Mouse (Mus musculus): Measurements from ENCODE around the gene Sez6. TPM values are rescaled to one million over a fixed set of nuclear protein-coding genes. Genes with fewer than 3 reads are reported as not detected.

Sez6 gene
- polyA plus RNA-seq, 1 experiment from 2014 or later: 1.2 TPM

- H3K27me3 ChIP-seq (replicated peaks): peaks cover 34% of the 10 kb centered on the region
- 78% methylated on average over 6 of the region's 6 CpGs for WGBS
- ATAC-seq: no peak
Observed at GRCm38 (mm10) chr11:77978161-77978560, 47.6 kb downstream of the Sez6 start.

GRCm38 (mm10) chr11:77979221-77979809, 48.7 kb downstream of the Sez6 start:
- H3K4me2 ChIP-seq (replicated peaks): no peak overlapping the region
- no peak overlapping the region for H3K9ac ChIP-seq
- H3K4me1 ChIP-seq (replicated peaks): peaks cover 8% of the 10 kb centered on the region; the same call in 1 of the 2 replicates
- WGBS: 81% methylated on average over 8 of the region's 8 CpGs
- H3K27ac ChIP-seq: no peak overlapping the region
- peaks cover 28% of the 10 kb centered on the region for H3K27me3 ChIP-seq (replicated peaks)
- no peak overlapping the region for H3K4me3 ChIP-seq (replicated peaks)
- no peaks in the 10 kb centered on the region for H3K36me3 ChIP-seq
- no peak for ATAC-seq
- H3K9me3 ChIP-seq: no peaks in the 10 kb centered on the region

More at GRCm38 (mm10) chr11:77978161-77978560, 47.6 kb downstream of the Sez6 start:
- Histone ChIP-seq H3K36me3 (no peaks in the 10 kb centered on the region), H3K4me1 (replicated peaks) (peaks cover 8% of the 10 kb centered on the region; the same call in 1 of the 2 replicates), H3K9ac (no peak overlapping the region), H3K4me2 (replicated peaks) (no peak overlapping the region), H3K9me3 (no peaks in the 10 kb centered on the region), H3K27ac (no peak overlapping the region), H3K4me3 (replicated peaks) (no peak overlapping the region)

GRCm38 (mm10) chr11:77980281-77981204, 49.9 kb downstream of the Sez6 start:
- no peak overlapping the region for H3K9ac ChIP-seq
- no peak overlapping the region for H3K27ac ChIP-seq
- 36% methylated on average over 11 of the region's 11 CpGs for WGBS
- H3K4me3 ChIP-seq (replicated peaks): no peak overlapping the region
- H3K27me3 ChIP-seq (replicated peaks): peaks cover 24% of the 10 kb centered on the region
- ATAC-seq: no peak
- no peaks in the 10 kb centered on the region for H3K9me3 ChIP-seq
- H3K4me2 ChIP-seq (replicated peaks): peak overlapping the region; percentile 11; the same call in 1 of the 2 replicates
- no peaks in the 10 kb centered on the region for H3K36me3 ChIP-seq
- peaks cover 14% of the 10 kb centered on the region for H3K4me1 ChIP-seq (replicated peaks)

- H3K27me3 ChIP-seq (replicated peaks): peaks cover 17% of the 10 kb centered on the region; the same call in 1 of the 2 replicates
Observed at GRCm38 (mm10) chr11:77981609-77982440, 51.2 kb downstream of the Sez6 start.

GRCm38 (mm10) chr11:77982441-77982905, 51.9 kb downstream of the Sez6 start, which contains the start of gene Phf12:
Phf12 (plus strand) TSS chr11:77982754.
- peak; percentile 90 for ATAC-seq
- H3K9ac ChIP-seq: peak within 1 kb of the TSS; percentile 99
- H3K4me2 ChIP-seq (replicated peaks): peak within 1 kb of the TSS; percentile 81
- peaks cover 16% of the 10 kb centered on the region for H3K4me1 ChIP-seq (replicated peaks)
- H3K27me3 ChIP-seq (replicated peaks): peaks cover 10% of the 10 kb centered on the region; the same call in 1 of the 2 replicates
- peak within 1 kb of the TSS; percentile 97 for H3K27ac ChIP-seq
- H3K9me3 ChIP-seq: no peaks in the 10 kb centered on the region
- H3K36me3 ChIP-seq: no peaks in the 10 kb centered on the region
- under 1% methylated on average over 62 of the region's 62 CpGs for WGBS
- H3K4me3 ChIP-seq (replicated peaks): peak within 1 kb of the TSS; percentile 100

More at GRCm38 (mm10) chr11:77981609-77982440, 51.2 kb downstream of the Sez6 start:
- Histone ChIP-seq H3K4me1 (replicated peaks) (peaks cover 16% of the 10 kb centered on the region), H3K9ac (peak overlapping the region; percentile 36), H3K27ac (peak overlapping the region; percentile 97), H3K9me3 (no peaks in the 10 kb centered on the region), H3K36me3 (no peaks in the 10 kb centered on the region), H3K4me3 (replicated peaks) (peak overlapping the region; percentile 100), H3K4me2 (replicated peaks) (peak overlapping the region; percentile 56)
- ATAC-seq: peak; percentile 87
- under 1% methylated on average over 29 of the region's 29 CpGs for WGBS

GRCm38 (mm10) chr11:77983191-77983936, 52.8 kb downstream of the Sez6 start:
- H3K4me2 ChIP-seq (replicated peaks): peak overlapping the region; percentile 81
- peaks cover 16% of the 10 kb centered on the region for H3K4me1 ChIP-seq (replicated peaks)
- no peaks in the 10 kb centered on the region for H3K9me3 ChIP-seq
- H3K9ac ChIP-seq: peak overlapping the region; percentile 99
- peaks cover 2% of the 10 kb centered on the region; the same call in 1 of the 2 replicates for H3K27me3 ChIP-seq (replicated peaks)
- H3K4me3 ChIP-seq (replicated peaks): peak overlapping the region; percentile 100
- no peak for ATAC-seq
- WGBS: under 1% methylated on average over 30 of the region's 32 CpGs
- peak overlapping the region; percentile 94 for H3K27ac ChIP-seq
- H3K36me3 ChIP-seq: no peaks in the 10 kb centered on the region

- peak overlapping the region; percentile 99 for H3K9ac ChIP-seq
- peak overlapping the region; percentile 81 for H3K4me2 ChIP-seq (replicated peaks)
- WGBS: under 1% methylated on average over 56 of the region's 63 CpGs
- H3K9me3 ChIP-seq: no peaks in the 10 kb centered on the region
- H3K4me1 ChIP-seq (replicated peaks): peaks cover 16% of the 10 kb centered on the region
- H3K4me3 ChIP-seq (replicated peaks): peak overlapping the region; percentile 100
- H3K27ac ChIP-seq: peak overlapping the region; percentile 94
- peak; percentile 9; the same call in 1 of the 2 replicates for ATAC-seq
- peaks cover under 1% of the 10 kb centered on the region; the same call in 1 of the 2 replicates for H3K27me3 ChIP-seq (replicated peaks)
- no peaks in the 10 kb centered on the region for H3K36me3 ChIP-seq
Observed at GRCm38 (mm10) chr11:77983937-77984835, 53.6 kb downstream of the Sez6 start.

- Histone ChIP-seq H3K36me3 (no peaks in the 10 kb centered on the region), H3K4me3 (replicated peaks) (peak overlapping the region; percentile 100), H3K4me2 (replicated peaks) (peak overlapping the region; percentile 81), H3K27me3 (replicated peaks) (no peaks in the 10 kb centered on the region), H3K9ac (peak overlapping the region; percentile 99), H3K4me1 (replicated peaks) (peaks cover 16% of the 10 kb centered on the region), H3K27ac (peak overlapping the region; percentile 94), H3K9me3 (no peaks in the 10 kb centered on the region)
- whole genome bisulfite sequencing: 1% methylated on average over 13 of the region's 13 CpGs
- no peak for ATAC-seq
Observed at GRCm38 (mm10) chr11:77984836-77985231, 54.2 kb downstream of the Sez6 start.

GRCm38 (mm10) chr11:77985541-77986065, 55.0 kb downstream of the Sez6 start:
- Histone ChIP-seq H3K36me3 (no peaks in the 10 kb centered on the region), H3K9me3 (no peaks in the 10 kb centered on the region), H3K4me1 (replicated peaks) (peaks cover 13% of the 10 kb centered on the region), H3K27me3 (replicated peaks) (no peaks in the 10 kb centered on the region), H3K4me2 (replicated peaks) (peak overlapping the region; percentile 81), H3K4me3 (replicated peaks) (peak overlapping the region; percentile 100), H3K9ac (peak overlapping the region; percentile 99; the same call in 1 of the 2 replicates), H3K27ac (0 out of 2 replicates have a peak overlapping the region, but pooled peaks have one; percentile 94)
- ATAC-seq: no peak
- 74% methylated on average over 3 of the region's 3 CpGs for WGBS

- H3K9me3 ChIP-seq: no peaks in the 10 kb centered on the region
- WGBS: 89% methylated on average over 13 of the region's 13 CpGs
Observed at GRCm38 (mm10) chr11:77989071-77989690, 58.6 kb downstream of the Sez6 start.

More at GRCm38 (mm10) chr11:77989071-77989690, 58.6 kb downstream of the Sez6 start:
- Histone ChIP-seq H3K36me3 (no peaks in the 10 kb centered on the region; the same call in 1 of the 2 replicates), H3K27ac (no peak overlapping the region), H3K4me2 (replicated peaks) (no peak overlapping the region), H3K9ac (no peak overlapping the region), H3K4me3 (replicated peaks) (no peak overlapping the region), H3K4me1 (replicated peaks) (peaks cover 8% of the 10 kb centered on the region), H3K27me3 (replicated peaks) (no peaks in the 10 kb centered on the region)
- ATAC-seq: no peak
